Mouse (Mus musculus) G1E (cell line): ENCODE data around the gene Dhx16. TPM values are rescaled to one million over a fixed set of nuclear protein-coding genes. Genes with fewer than 3 reads are reported as not detected.

ENCODE experiments used
- ATAC-seq: 2 replicates; pipeline ENCODE4 v1.8.0; 2016; ENCODE audit warnings: mild to moderate bottlenecking; ENCODE audit not compliant: insufficient number of reproducible peaks, poor library complexity, low FRiP score, severe bottlenecking; ENCODE audit errors: extremely low read depth
- DNase-seq: peaks from one replicate; pipeline ENCODE4 v3.0.0; 2012; ENCODE audit warnings: low spot score
- H3K27me3 ChIP-seq: 2 replicates; pipeline ENCODE4 v1.6.1; 2012; ENCODE audit warnings: mild to moderate bottlenecking, low read length, inconsistent platforms; ENCODE audit not compliant: insufficient read depth
- H3K36me3 ChIP-seq: replicated peaks from 2 replicates; pipeline ENCODE3; 2012; ENCODE audit warnings: mild to moderate bottlenecking, inconsistent platforms
- H3K4me1 ChIP-seq: 2 replicates; pipeline ENCODE4 v1.6.1; 2012; ENCODE audit warnings: low read depth, low read length, inconsistent platforms, mixed read lengths; ENCODE audit not compliant: insufficient read depth
- H3K4me3 ChIP-seq: 2 replicates; pipeline ENCODE4 v1.5.1; 2012; ENCODE audit warnings: low read depth, mild to moderate bottlenecking, inconsistent platforms, low read length, moderate library complexity, mixed read lengths
- H3K9me3 ChIP-seq: replicated peaks from 2 replicates; pipeline ENCODE4 v1.6.1; 2012; ENCODE audit warnings: inconsistent platforms
- CTCF ChIP-seq: IDR thresholded peaks from 2 replicates; pipeline ENCODE4 v1.5.1; 2012; ENCODE audit warnings: low read depth, low read length, inconsistent platforms, mixed read lengths
- GATA1 ChIP-seq: IDR thresholded peaks from 2 replicates; pipeline ENCODE4 v1.6.1; 2012; ENCODE audit warnings: borderline replicate concordance, low read length, inconsistent platforms, mixed read lengths
- GATA2 ChIP-seq: IDR thresholded peaks from 2 replicates; pipeline ENCODE4 v1.6.1; 2012; ENCODE audit warnings: low read depth, low read length, inconsistent platforms, borderline replicate concordance
- POLR2AphosphoS5 ChIP-seq: IDR thresholded peaks from 2 replicates; pipeline ENCODE4 v1.6.1; 2012; ENCODE audit warnings: low read depth, low read length, inconsistent platforms; ENCODE audit not compliant: insufficient replicate concordance
- TAL1 ChIP-seq: conservative IDR thresholded peaks from 2 replicates; pipeline ENCODE4 v1.6.1; 2012; ENCODE audit warnings: low read depth, low read length, inconsistent platforms, mixed read lengths
- polyA plus RNA-seq: library from polyadenylated mRNA; stranded (reverse); fragments of >175 nt; gene quantifications from 2 replicates; pipeline ENCODE4 v1.2.3, GENCODE M21; 2012
- total RNA-seq, 2 experiments: library from RNA; stranded (forward) in 1 of 2; stranded (reverse) in 1 of 2; fragments of 200-1000 nt in 1 of 2; fragments of >200 nt in 1 of 2; fragmentation: Nextera tagmentation in 1 of 2; gene quantifications; 2 replicates each; pipeline ENCODE4 v1.2.3; 2014 to 2017

Gene Dhx16
- total and polyA plus RNA-seq, 3 experiments = 56.3 to 81.1 (median 73.6) TPM

DNA sequence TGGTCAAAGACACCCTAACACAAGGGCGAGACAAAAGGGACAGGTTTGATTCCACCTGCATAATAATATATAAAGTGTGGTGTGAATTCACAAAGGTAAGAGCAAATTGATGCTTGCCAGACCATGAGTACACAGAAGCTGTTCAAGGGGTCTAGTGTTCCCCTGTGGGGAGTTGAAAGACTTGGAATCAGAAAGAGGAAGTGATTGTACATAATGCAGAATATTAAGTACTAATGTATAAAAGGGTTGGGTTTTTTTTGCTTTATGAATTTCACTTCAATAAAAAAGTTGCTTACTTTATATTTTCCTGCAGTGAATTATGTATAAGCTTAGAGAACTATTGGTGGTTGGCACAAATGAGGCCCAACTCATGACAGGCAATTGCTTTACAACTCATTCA lies 20.2 kb upstream of the Dhx16 start:
- no peak for DNase-seq
- Histone ChIP-seq H3K9me3 (no peaks in the 10 kb centered on the region), H3K4me3 (no peak overlapping the region), H3K36me3 (peaks cover 64% of the 10 kb centered on the region), H3K27me3 (no peaks in the 10 kb centered on the region), H3K4me1 (peaks cover 68% of the 10 kb centered on the region)
- no peak for ATAC-seq
- TF ChIP-seq CTCF (no peak), GATA2 (no peak), POLR2AphosphoS5 (no peak), GATA1 (no peak), TAL1 (no peak)

DNA sequence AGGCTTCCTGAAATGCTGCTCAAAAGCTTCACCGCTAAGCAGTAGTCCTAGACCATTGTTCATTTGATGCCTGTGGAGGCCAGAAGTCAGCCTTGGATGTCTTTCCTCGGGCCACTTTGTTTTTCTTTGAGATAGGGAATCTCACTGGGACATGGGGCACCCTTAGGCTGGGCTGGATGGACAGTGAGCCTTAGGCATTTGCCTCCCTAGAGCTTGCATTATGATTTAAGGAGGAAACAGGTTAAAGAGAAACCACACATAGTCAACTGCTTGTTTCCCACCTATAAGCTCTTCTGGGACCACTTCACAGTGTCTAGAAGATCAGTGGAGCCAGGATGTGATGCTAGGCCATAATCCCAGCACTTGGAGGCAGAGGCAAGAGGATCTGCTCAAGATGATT lies 19.8 kb upstream of the Dhx16 start:
- H3K27me3 ChIP-seq = no peaks in the 10 kb centered on the region
- no peak for ATAC-seq
- no peak for DNase-seq
- peaks cover 68% of the 10 kb centered on the region for H3K4me1 ChIP-seq
- no peak overlapping the region for H3K4me3 ChIP-seq
- TF ChIP-seq GATA1 = no peak
- TF ChIP-seq TAL1 = no peak
- no peak for TF ChIP-seq GATA2
- TF ChIP-seq POLR2AphosphoS5 = no peak
- TF ChIP-seq CTCF = no peak
- peaks cover 64% of the 10 kb centered on the region for H3K36me3 ChIP-seq
- no peaks in the 10 kb centered on the region for H3K9me3 ChIP-seq

- Histone ChIP-seq H3K36me3 (peaks cover 58% of the 10 kb centered on the region), H3K4me3 (peak overlapping the region; percentile 87), H3K9me3 (no peaks in the 10 kb centered on the region), H3K4me1 (peaks cover 73% of the 10 kb centered on the region), H3K27me3 (peaks cover 1% of the 10 kb centered on the region; the same call in 1 of the 2 replicates)
- DNase-seq (no peak), ATAC-seq (no peak)
- TF ChIP-seq POLR2AphosphoS5 (no peak), TAL1 (no peak), GATA2 (no peak), CTCF (no peak), GATA1 (no peak)
These were observed 18.8 kb upstream of the Dhx16 start for GRCm38 (mm10) chr17:35860831-35861197.

DNA sequence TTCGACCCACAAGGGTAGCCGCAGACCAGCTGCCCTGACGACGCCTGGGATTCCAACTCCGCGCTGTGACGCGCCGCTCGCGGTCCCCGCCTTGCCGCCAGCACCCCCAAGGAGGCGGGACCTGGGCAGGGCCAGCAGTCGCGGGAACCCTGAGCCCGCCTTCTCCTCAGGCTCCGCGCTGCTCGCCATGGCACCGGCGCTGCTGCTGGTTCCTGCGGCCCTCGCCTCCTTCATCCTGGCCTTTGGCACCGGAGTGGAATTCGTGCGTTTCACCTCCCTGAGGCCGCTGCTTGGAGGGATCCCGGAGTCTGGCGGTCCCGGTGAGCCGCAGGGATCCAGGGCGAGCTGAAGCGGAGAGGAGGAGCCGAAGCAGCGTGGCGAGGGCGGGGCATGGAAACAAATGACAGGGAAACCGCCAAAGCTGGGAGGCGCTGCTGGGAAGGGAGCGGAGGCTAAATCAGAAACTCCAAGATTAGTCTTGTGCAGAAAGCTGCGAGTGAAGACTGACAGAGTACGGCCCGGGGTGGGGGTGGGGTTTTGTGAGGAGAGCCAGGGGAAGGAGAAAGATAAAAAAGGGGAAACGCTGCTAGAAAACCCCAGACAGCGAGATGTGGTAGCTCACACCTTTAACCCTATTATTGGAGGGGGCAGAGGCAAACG lies 18.3 kb upstream of the Dhx16 start, which contains the start of gene Nrm:
Gene Nrm (plus strand): TSS at position 121 of the 660 bp plus-strand sequence.
- H3K36me3 ChIP-seq = peaks cover 54% of the 10 kb centered on the region
- peaks cover 78% of the 10 kb centered on the region for H3K4me1 ChIP-seq
- TF ChIP-seq GATA1 (no peak), POLR2AphosphoS5 (no peak), GATA2 (no peak), CTCF (no peak), TAL1 (no peak)
- DNase-seq = peak; percentile 79
- H3K9me3 ChIP-seq = no peaks in the 10 kb centered on the region
- peak within 1 kb of the TSS; percentile 87 for H3K4me3 ChIP-seq
- ATAC-seq = peak; percentile 69
- H3K27me3 ChIP-seq = peaks cover 6% of the 10 kb centered on the region; the same call in 1 of the 2 replicates

GRCm38 (mm10) chr17:35864832-35865353 lies 14.7 kb upstream of the Dhx16 start:
- Histone ChIP-seq H3K9me3 (no peaks in the 10 kb centered on the region), H3K27me3 (peaks cover 17% of the 10 kb centered on the region; the same call in 1 of the 2 replicates), H3K36me3 (peaks cover 25% of the 10 kb centered on the region), H3K4me1 (peaks cover 95% of the 10 kb centered on the region), H3K4me3 (peak overlapping the region; percentile 74; the same call in 1 of the 2 replicates)
- no peak for ATAC-seq
- TF ChIP-seq TAL1 (no peak), GATA2 (no peak)
- no peak for DNase-seq

DNA sequence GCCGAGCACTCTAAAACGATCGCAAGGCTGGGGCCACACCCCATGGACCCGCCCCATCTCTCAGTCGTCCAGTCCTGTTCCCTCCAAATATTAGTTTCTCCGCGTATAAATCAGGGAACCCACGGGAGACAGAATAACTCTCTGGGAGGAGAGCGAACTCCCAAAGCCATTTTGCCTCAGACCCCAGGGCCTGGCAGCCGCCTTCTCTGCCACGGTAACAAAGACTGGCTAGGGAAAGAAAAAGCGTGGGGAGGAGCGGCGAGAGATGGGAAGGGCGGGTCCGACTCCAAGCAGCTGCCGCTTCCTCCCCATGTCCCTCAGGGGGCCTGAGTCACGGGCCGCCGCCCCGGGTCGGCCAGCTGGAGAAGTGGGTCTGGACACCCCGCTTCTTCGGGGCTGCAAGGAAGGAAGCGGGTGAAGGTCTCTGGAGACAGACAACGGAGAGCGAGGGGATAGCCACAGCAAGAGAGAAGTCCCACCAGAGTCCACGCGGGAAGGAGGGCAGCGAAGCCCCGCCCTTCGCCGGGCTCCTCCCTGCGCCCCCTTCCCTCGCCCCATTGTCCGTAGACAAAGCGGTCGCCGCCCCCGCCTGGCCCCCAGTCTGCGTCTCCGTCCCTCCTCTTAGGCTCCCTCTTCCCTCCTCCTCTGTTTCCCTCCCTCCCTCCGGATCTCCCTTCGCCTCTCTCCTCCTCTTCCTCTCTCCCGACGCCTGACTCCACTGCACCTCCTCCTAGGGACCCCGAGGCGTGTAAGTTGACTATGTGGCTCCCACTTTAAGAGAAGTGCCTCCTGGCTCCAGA lies 13.9 kb upstream of the Dhx16 start, which contains the start of gene Ppp1r18:
Gene Ppp1r18 (plus strand): TSS at position 113 of the 800 bp plus-strand sequence.
- 0 out of 2 replicates have a peak, but pooled peaks have one; percentile 3 for ATAC-seq
- peak; percentile 60 for DNase-seq
- peaks cover 17% of the 10 kb centered on the region; the same call in 1 of the 2 replicates for H3K27me3 ChIP-seq

More for the DNA sequence above, 13.9 kb upstream of the Dhx16 start, which contains the start of gene Ppp1r18:
- TF ChIP-seq GATA2 (no peak), POLR2AphosphoS5 (no peak), CTCF (no peak), TAL1 (no peak), GATA1 (no peak)
- Histone ChIP-seq H3K36me3 (peaks cover 25% of the 10 kb centered on the region), H3K4me3 (peak within 1 kb of the TSS; percentile 74), H3K4me1 (peaks cover 95% of the 10 kb centered on the region), H3K9me3 (no peaks in the 10 kb centered on the region)
